ENCODE assay signal across 7 mouse cellular contexts in the genomic region with DNA sequence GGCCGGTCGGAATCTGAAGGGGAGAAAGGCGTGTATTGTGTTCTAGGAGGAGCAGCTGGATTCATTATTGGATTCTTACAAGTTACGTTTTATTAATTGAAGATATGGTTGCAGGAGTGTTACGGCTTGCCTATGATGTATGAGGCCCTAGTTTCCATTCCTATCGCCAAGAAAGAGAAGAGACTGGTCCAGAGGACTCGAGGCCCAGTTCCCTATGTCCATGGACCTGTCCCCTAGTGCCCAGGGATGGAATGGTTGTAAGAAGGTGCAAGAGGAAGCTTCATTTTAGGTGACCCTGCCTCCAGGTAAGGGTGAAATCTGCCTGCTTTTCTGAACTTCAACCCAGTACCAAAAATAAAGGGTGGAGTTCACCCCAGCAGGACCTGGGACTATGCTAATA. TPM values are rescaled to one million over a fixed set of nuclear protein-coding genes. Genes with fewer than 3 reads are reported as not detected.
DNase-seq lines count a peak whose midpoint lies in the region; ATAC-seq and TF ChIP-seq lines count a peak whose summit lies in the region.

No protein-coding gene starts in this region.

- DNase-seq in lung, adult 2 months = no peak
- no peak for DNase-seq in lung, postnatal 36 days
- DNase-seq in spleen, postnatal 14 days (ENCODE audit: low spot score in 2 of 2) = no peak
- DNase-seq in urinary bladder, postnatal 25 days (ENCODE audit: low spot score) = no peak

- H3K9me3 ChIP-seq in embryonic facial prominence, embryonic 12.5 days = no peaks in the 10 kb centered on the region
- H3K9me3 ChIP-seq in intestine, embryonic 15.5 days = no peaks in the 10 kb centered on the region
- no peaks in the 10 kb centered on the region for H3K9me3 ChIP-seq in neural tube, embryonic 15.5 days (replicated peaks)

- no peak for TF ChIP-seq CTCF in lung, adult 2 months (IDR thresholded peaks at IDR 0.05; ENCODE audit: insufficient read depth, low read length)

- H3K9ac ChIP-seq in embryonic facial prominence, embryonic 12.5 days = peak overlapping the region; percentile 90
- H3K9ac ChIP-seq in intestine, embryonic 15.5 days = peak overlapping the region; percentile 99
- peak overlapping the region; percentile 93 for H3K9ac ChIP-seq in neural tube, embryonic 15.5 days (replicated peaks)

- no peak for TF ChIP-seq POLR2A in lung, adult 2 months (IDR thresholded peaks at IDR 0.05; ENCODE audit: borderline replicate concordance, extremely low read depth, low read depth, low read length)

- WGBS in lung, adult 2 months = 3% methylated on average over 7 of the region's 7 CpGs
- WGBS in embryonic facial prominence, embryonic 12.5 days = under 1% methylated on average over 7 of the region's 7 CpGs
- WGBS in intestine, embryonic 15.5 days = 2% methylated on average over 7 of the region's 7 CpGs
- under 1% methylated on average over 7 of the region's 7 CpGs for WGBS in neural tube, embryonic 15.5 days

- no peaks in the 10 kb centered on the region for H3K27me3 ChIP-seq in embryonic facial prominence, embryonic 12.5 days
- H3K27me3 ChIP-seq in intestine, embryonic 15.5 days (replicated peaks) = no peaks in the 10 kb centered on the region
- no peaks in the 10 kb centered on the region for H3K27me3 ChIP-seq in neural tube, embryonic 15.5 days (replicated peaks)

- peaks cover 2% of the 10 kb centered on the region for H3K4me1 ChIP-seq in lung, adult 2 months (ENCODE audit: control insufficient read depth, insufficient read depth, low read length)
- peaks cover 25% of the 10 kb centered on the region for H3K4me1 ChIP-seq in embryonic facial prominence, embryonic 12.5 days
- peaks cover 23% of the 10 kb centered on the region for H3K4me1 ChIP-seq in intestine, embryonic 15.5 days (replicated peaks)
- H3K4me1 ChIP-seq in neural tube, embryonic 15.5 days = peaks cover 42% of the 10 kb centered on the region

- H3K27ac ChIP-seq in embryonic facial prominence, embryonic 12.5 days = peak overlapping the region; percentile 97
- H3K27ac ChIP-seq in intestine, embryonic 15.5 days = peak overlapping the region; percentile 96
- peak overlapping the region; percentile 100 for H3K27ac ChIP-seq in neural tube, embryonic 15.5 days (replicated peaks)

- peak overlapping the region; percentile 58 for H3K4me2 ChIP-seq in embryonic facial prominence, embryonic 12.5 days (replicated peaks)
- peak overlapping the region; percentile 81 for H3K4me2 ChIP-seq in intestine, embryonic 15.5 days (replicated peaks)
- H3K4me2 ChIP-seq in neural tube, embryonic 15.5 days = peak overlapping the region; percentile 72

- peak overlapping the region; percentile 89 for H3K4me3 ChIP-seq in lung, adult 2 months (replicated peaks; ENCODE audit: extremely low read depth, low read depth, low read length)
- peak overlapping the region; percentile 69 for H3K4me3 ChIP-seq in embryonic facial prominence, embryonic 12.5 days
- peak overlapping the region; percentile 99 for H3K4me3 ChIP-seq in intestine, embryonic 15.5 days (replicated peaks)
- peak overlapping the region; percentile 97 for H3K4me3 ChIP-seq in neural tube, embryonic 15.5 days (replicated peaks)

- peaks cover 19% of the 10 kb centered on the region for H3K36me3 ChIP-seq in embryonic facial prominence, embryonic 12.5 days
- peaks cover 6% of the 10 kb centered on the region for H3K36me3 ChIP-seq in intestine, embryonic 15.5 days
- peaks cover 10% of the 10 kb centered on the region; the same call in 1 of the 2 replicates for H3K36me3 ChIP-seq in neural tube, embryonic 15.5 days

- no peak for ATAC-seq in embryonic facial prominence, embryonic 12.5 days (ENCODE audit: insufficient number of reproducible peaks, insufficient read depth, low FRiP score, low TSS enrichment)
- ATAC-seq in intestine, embryonic 15.5 days = no peak
- no peak for ATAC-seq in neural tube, embryonic 15.5 days (ENCODE audit: low FRiP score)

RNA-seq across cellular contexts. Expression of gene Ewsr1, which starts 1.2 kb away (rescaled TPM):
- 255 and 420 TPM in 2 replicates for polyA plus RNA-seq in lung, adult 2 months (2012; rRNA removed)
- 949 and 978 TPM in 2 replicates for polyA plus RNA-seq in embryonic facial prominence, embryonic 12.5 days (2016; fragmentation: Nextera tagmentation; extraction: Ambion mirVana)
- 571 and 594 TPM in 2 replicates for polyA plus RNA-seq in intestine, embryonic 15.5 days (2015; fragmentation: Nextera tagmentation; extraction: Ambion mirVana)
- polyA plus RNA-seq in neural tube, embryonic 15.5 days (2015; fragmentation: Nextera tagmentation; extraction: Ambion mirVana) = 533 and 582 TPM in 2 replicates

RNA-seq across cellular contexts. Expression of gene Rhbdd3, which starts 1.6 kb away (rescaled TPM):
- 16.3 and 18.8 TPM in 2 replicates for polyA plus RNA-seq in lung, adult 2 months (2012; rRNA removed)
- 26.4 and 27.9 TPM in 2 replicates for polyA plus RNA-seq in embryonic facial prominence, embryonic 12.5 days (2016; fragmentation: Nextera tagmentation; extraction: Ambion mirVana)
- 27.5 and 30.0 TPM in 2 replicates for polyA plus RNA-seq in intestine, embryonic 15.5 days (2015; fragmentation: Nextera tagmentation; extraction: Ambion mirVana)
- 40.0 and 41.5 TPM in 2 replicates for polyA plus RNA-seq in neural tube, embryonic 15.5 days (2015; fragmentation: Nextera tagmentation; extraction: Ambion mirVana)

RNA-seq across cellular contexts. Expression of gene Gas2l1, which starts 35.2 kb away (rescaled TPM):
- polyA plus RNA-seq in lung, adult 2 months (2012; rRNA removed) = 99.7 and 124 TPM in 2 replicates
- 44.3 and 47.6 TPM in 2 replicates for polyA plus RNA-seq in embryonic facial prominence, embryonic 12.5 days (2016; fragmentation: Nextera tagmentation; extraction: Ambion mirVana)
- 28.2 and 28.5 TPM in 2 replicates for polyA plus RNA-seq in intestine, embryonic 15.5 days (2015; fragmentation: Nextera tagmentation; extraction: Ambion mirVana)
- 25.9 and 26.0 TPM in 2 replicates for polyA plus RNA-seq in neural tube, embryonic 15.5 days (2015; fragmentation: Nextera tagmentation; extraction: Ambion mirVana)

RNA-seq across cellular contexts. Expression of gene Rasl10a, which starts 42.4 kb away (rescaled TPM):
- polyA plus RNA-seq in lung, adult 2 months (2012; rRNA removed) = 6.2 and 6.9 TPM in 2 replicates
- polyA plus RNA-seq in embryonic facial prominence, embryonic 12.5 days (2016; fragmentation: Nextera tagmentation; extraction: Ambion mirVana) = 1.1 TPM in 2 replicates
- polyA plus RNA-seq in intestine, embryonic 15.5 days (2015; fragmentation: Nextera tagmentation; extraction: Ambion mirVana) = 0.68 and 0.90 TPM in 2 replicates
- 2.8 and 2.9 TPM in 2 replicates for polyA plus RNA-seq in neural tube, embryonic 15.5 days (2015; fragmentation: Nextera tagmentation; extraction: Ambion mirVana)

RNA-seq across cellular contexts. Expression of gene Emid1, which starts 51.8 kb away (rescaled TPM):
- 31.4 and 40.2 TPM in 2 replicates for polyA plus RNA-seq in lung, adult 2 months (2012; rRNA removed)
- 27.9 and 31.0 TPM in 2 replicates for polyA plus RNA-seq in embryonic facial prominence, embryonic 12.5 days (2016; fragmentation: Nextera tagmentation; extraction: Ambion mirVana)
- 94.4 and 105 TPM in 2 replicates for polyA plus RNA-seq in intestine, embryonic 15.5 days (2015; fragmentation: Nextera tagmentation; extraction: Ambion mirVana)
- 20.1 and 30.6 TPM in 2 replicates for polyA plus RNA-seq in neural tube, embryonic 15.5 days (2015; fragmentation: Nextera tagmentation; extraction: Ambion mirVana)
